Mouse (Mus musculus) forebrain, embryonic 10.5 days (tissue): ENCODE results near the gene Rpp25l. TPM values are rescaled to one million over a fixed set of nuclear protein-coding genes. Genes with fewer than 3 reads are reported as not detected.
A peak's percentile ranks its signal among the peaks of the same experiment; 100 is the strongest.
"Not testable (repeated sequence)": the region's sequence is repeated elsewhere in the genome, so short reads cannot be mapped to it uniquely, and the experiment has no call there.

Experiments used
- DNase-seq: peaks from one replicate; pipeline ENCODE4 v3.0.0-alpha.2; 2017; ENCODE audit warnings: low spot score; ENCODE audit errors: extremely low spot score
- H3K27ac ChIP-seq: fragments of 300-500 bp; sonication (generic); 2 replicates; pipeline ENCODE4 v1.5.1; 2016; ENCODE audit warnings: mild to moderate bottlenecking
- H3K27me3 ChIP-seq: fragments of 300-500 bp; sonication (generic); 2 replicates; pipeline ENCODE4 v1.6.1; 2016; ENCODE audit warnings: mild to moderate bottlenecking; ENCODE audit not compliant: poor library complexity, severe bottlenecking
- H3K36me3 ChIP-seq: fragments of 300-500 bp; sonication (generic); replicated peaks from 2 replicates; pipeline ENCODE4 v1.6.1; 2016; ENCODE audit warnings: mild to moderate bottlenecking, moderate library complexity
- H3K4me1 ChIP-seq: fragments of 300-500 bp; sonication (generic); 2 replicates; pipeline ENCODE4 v1.6.1; 2016
- H3K4me3 ChIP-seq: fragments of 300-500 bp; sonication (generic); 2 replicates; pipeline ENCODE4 v1.5.1; 2016; ENCODE audit warnings: mild to moderate bottlenecking, moderate library complexity
- H3K9me3 ChIP-seq: fragments of 300-500 bp; sonication (generic); 2 replicates; pipeline ENCODE4 v1.6.1; 2016; ENCODE audit warnings: mild to moderate bottlenecking, moderate library complexity
- WGBS: fragments of 180-500 bp; shearing (Covaris S2); methylation state at CpG from one replicate; pipeline ENCODE4 v1.1.7; 2016; 5-methylcytosine and 5-hydroxymethylcytosine counted together
- polyA plus RNA-seq: library from polyadenylated mRNA; unstranded; fragments of >200 nt; fragmentation: Nextera tagmentation; extraction: Ambion mirVana; gene quantifications from 2 replicates; pipeline ENCODE4 v1.2.1, GENCODE M21; 2016

Rpp25l gene
- polyA plus RNA-seq, 1 experiment from 2014 or later: 98.1 TPM

GRCm38 (mm10) chr4:41702226-41702625, 11.1 kb downstream of the Rpp25l start:
- DNase-seq, H3K4me3 ChIP-seq, H3K27ac ChIP-seq, H3K9me3 ChIP-seq, H3K36me3 ChIP-seq: not testable (repeated sequence)
- Histone ChIP-seq H3K27me3 (peaks cover 45% of the 10 kb centered on the region), H3K4me1 (peaks cover 36% of the 10 kb centered on the region)
- WGBS: 71% methylated on average over 2 of the region's 2 CpGs

- H3K4me3 ChIP-seq, H3K9me3 ChIP-seq, DNase-seq, H3K27ac ChIP-seq, H3K36me3 ChIP-seq: not testable (repeated sequence)
- Histone ChIP-seq H3K4me1 (peaks cover 21% of the 10 kb centered on the region), H3K27me3 (peaks cover 31% of the 10 kb centered on the region)
- 89% methylated on average over 5 of the region's 8 CpGs for WGBS
Measured at GRCm38 (mm10) chr4:41700224-41700623, 13.1 kb downstream of the Rpp25l start.

- H3K36me3 ChIP-seq, H3K27ac ChIP-seq, H3K4me3 ChIP-seq, H3K9me3 ChIP-seq, DNase-seq: not testable (repeated sequence)
- Histone ChIP-seq H3K27me3 (peaks cover 27% of the 10 kb centered on the region), H3K4me1 (peaks cover 17% of the 10 kb centered on the region)
- 81% methylated on average over 10 of the region's 10 CpGs for WGBS
Measured at GRCm38 (mm10) chr4:41699783-41700182, 13.6 kb downstream of the Rpp25l start, which contains the start of gene Il11ra1. Il11ra1 (plus strand) TSS chr4:41699989.

- H3K27me3 ChIP-seq: peaks cover 17% of the 10 kb centered on the region
- H3K4me1 ChIP-seq, H3K9me3 ChIP-seq, H3K27ac ChIP-seq, DNase-seq, H3K36me3 ChIP-seq: not testable (repeated sequence)
- peak overlapping the region; percentile 26; the same call in 1 of the 2 replicates for H3K4me3 ChIP-seq
- 6% methylated on average over 29 of the region's 32 CpGs for WGBS
Measured at GRCm38 (mm10) chr4:41698421-41699016, 14.8 kb downstream of the Rpp25l start.

- Histone ChIP-seq H3K4me1 (peaks cover 14% of the 10 kb centered on the region), H3K27me3 (peaks cover 16% of the 10 kb centered on the region), H3K27ac (peak within 1 kb of the TSS; percentile 77; the same call in 1 of the 2 replicates), H3K4me3 (peak within 1 kb of the TSS; percentile 41; the same call in 1 of the 2 replicates)
- H3K9me3 ChIP-seq, H3K36me3 ChIP-seq: not testable (repeated sequence)
- WGBS: 10% methylated on average over 31 of the region's 40 CpGs
- DNase-seq: peak; percentile 84
Measured at GRCm38 (mm10) chr4:41696930-41697841, 16.1 kb downstream of the Rpp25l start, which contains the start of gene Cntfr. Cntfr (minus strand) TSS chr4:41697089.

- H3K4me1 ChIP-seq: peaks cover 19% of the 10 kb centered on the region
- WGBS: 3% methylated on average over 13 of the region's 15 CpGs
- H3K9me3 ChIP-seq, H3K4me3 ChIP-seq, DNase-seq, H3K27ac ChIP-seq, H3K36me3 ChIP-seq: not testable (repeated sequence)
- peaks cover 16% of the 10 kb centered on the region for H3K27me3 ChIP-seq
Measured at GRCm38 (mm10) chr4:41696452-41696851, 16.9 kb downstream of the Rpp25l start.

- WGBS: 2% methylated on average over 17 of the region's 38 CpGs
- DNase-seq, H3K36me3 ChIP-seq, H3K9me3 ChIP-seq: not testable (repeated sequence)
- Histone ChIP-seq H3K4me3 (peak overlapping the region; percentile 41; the same call in 1 of the 2 replicates), H3K4me1 (peaks cover 19% of the 10 kb centered on the region), H3K27ac (peak overlapping the region; percentile 77; the same call in 1 of the 2 replicates), H3K27me3 (peaks cover 16% of the 10 kb centered on the region)
Measured at GRCm38 (mm10) chr4:41695800-41696199, 17.5 kb downstream of the Rpp25l start.

- peak overlapping the region; percentile 42 for H3K4me3 ChIP-seq
- H3K9me3 ChIP-seq, H3K36me3 ChIP-seq, H3K27ac ChIP-seq, DNase-seq: not testable (repeated sequence)
- H3K27me3 ChIP-seq: peaks cover 16% of the 10 kb centered on the region
- 13% methylated on average over 4 of the region's 4 CpGs for WGBS
- H3K4me1 ChIP-seq: peaks cover 29% of the 10 kb centered on the region
Measured at GRCm38 (mm10) chr4:41693511-41693910, 19.8 kb downstream of the Rpp25l start.

- not testable (repeated sequence) for H3K27me3 ChIP-seq, H3K36me3 ChIP-seq, DNase-seq, H3K27ac ChIP-seq, H3K9me3 ChIP-seq, H3K4me3 ChIP-seq
- H3K4me1 ChIP-seq: peaks cover 51% of the 10 kb centered on the region
- no CpG with 5 or more reads among the region's 4 CpGs for WGBS
Measured at GRCm38 (mm10) chr4:41690014-41690413, 23.3 kb downstream of the Rpp25l start.

GRCm38 (mm10) chr4:41688562-41688961, 24.8 kb downstream of the Rpp25l start:
- DNase-seq, H3K27ac ChIP-seq, H3K9me3 ChIP-seq, H3K27me3 ChIP-seq, H3K4me3 ChIP-seq, H3K36me3 ChIP-seq: not testable (repeated sequence)
- 68% methylated on average over 1 of the region's 1 CpGs for WGBS
- peaks cover 59% of the 10 kb centered on the region for H3K4me1 ChIP-seq

- Histone ChIP-seq H3K27ac (peak overlapping the region; percentile 79), H3K4me1 (peaks cover 72% of the 10 kb centered on the region), H3K36me3 (peaks cover 12% of the 10 kb centered on the region)
- DNase-seq: peak; percentile 76
- not testable (repeated sequence) for H3K27me3 ChIP-seq, H3K9me3 ChIP-seq, H3K4me3 ChIP-seq
- WGBS: 10% methylated on average over 10 of the region's 10 CpGs
Measured at GRCm38 (mm10) chr4:41685882-41686492, 27.3 kb downstream of the Rpp25l start.

- H3K4me1 ChIP-seq: peaks cover 80% of the 10 kb centered on the region
- H3K4me3 ChIP-seq: peak overlapping the region; percentile 27; the same call in 1 of the 2 replicates
- DNase-seq, H3K27me3 ChIP-seq, H3K9me3 ChIP-seq: not testable (repeated sequence)
- H3K27ac ChIP-seq: peak overlapping the region; percentile 85
- H3K36me3 ChIP-seq: peaks cover 20% of the 10 kb centered on the region
- WGBS: under 1% methylated on average over 10 of the region's 14 CpGs
Measured at GRCm38 (mm10) chr4:41684931-41685453, 28.3 kb downstream of the Rpp25l start.
